Mouse (Mus musculus) hindbrain, embryonic 14.5 days (tissue): ENCODE measurements around the gene Pafah1b1. TPM values are rescaled to one million over a fixed set of nuclear protein-coding genes. Genes with fewer than 3 reads are reported as not detected.

ENCODE experiments used
- ATAC-seq: fragments of 200-750 bp; cut with Nextera tagmentation; 2 replicates; pipeline ENCODE4 v1.8.0; 2017; ENCODE audit warnings: moderate number of reproducible peaks, mild to moderate bottlenecking, moderate TSS enrichment, moderate library complexity; ENCODE audit not compliant: low FRiP score
- DNase-seq: peaks from one replicate; pipeline ENCODE4 v3.0.0-alpha.2; 2015; ENCODE audit warnings: low spot score
- H3K27ac ChIP-seq: fragments of 300-500 bp; sonication (generic); 2 replicates; pipeline ENCODE4 v1.5.1; 2014; ENCODE audit warnings: mild to moderate bottlenecking, moderate library complexity
- H3K27me3 ChIP-seq: fragments of 300-500 bp; sonication (generic); 2 replicates; pipeline ENCODE4 v1.6.1; 2014; ENCODE audit warnings: mild to moderate bottlenecking, low read length, mixed read lengths; ENCODE audit not compliant: control insufficient read depth, insufficient read depth
- H3K36me3 ChIP-seq: fragments of 300-500 bp; sonication (generic); replicated peaks from 2 replicates; pipeline ENCODE4 v1.6.1; 2014; ENCODE audit not compliant: control insufficient read depth, insufficient read depth
- H3K4me1 ChIP-seq: fragments of 300-500 bp; sonication (generic); replicated peaks from 2 replicates; pipeline ENCODE4 v1.6.1; 2014; ENCODE audit warnings: antibody characterized with exemption, low read length, mixed read lengths; ENCODE audit not compliant: control insufficient read depth, insufficient read depth
- H3K4me2 ChIP-seq: fragments of 300-500 bp; sonication (generic); replicated peaks from 2 replicates; pipeline ENCODE4 v1.6.1; 2014; ENCODE audit warnings: mild to moderate bottlenecking, moderate library complexity
- H3K4me3 ChIP-seq: fragments of 300-500 bp; sonication (generic); replicated peaks from 2 replicates; pipeline ENCODE4 v1.5.1; 2014; ENCODE audit warnings: mild to moderate bottlenecking, low read length
- H3K9ac ChIP-seq: fragments of 300-500 bp; sonication (generic); 2 replicates; pipeline ENCODE4 v1.6.1; 2014
- H3K9me3 ChIP-seq: fragments of 300-500 bp; sonication (generic); 2 replicates; pipeline ENCODE4 v1.6.1; 2016; ENCODE audit warnings: low read length; ENCODE audit not compliant: control insufficient read depth
- WGBS: fragments of 180-500 bp; shearing (Covaris S2); extraction: QIAGEN DNeasy Blood & Tissue Kit; methylation state at CpG from one replicate; pipeline ENCODE4 v1.1.7; 2014; 5-methylcytosine and 5-hydroxymethylcytosine counted together
- polyA plus RNA-seq: library from polyadenylated mRNA; unstranded; fragments of >200 nt; fragmentation: Nextera tagmentation; extraction: Ambion mirVana; gene quantifications from 2 replicates; pipeline ENCODE4 v1.2.1, GENCODE M21; 2014

Pafah1b1 gene
- polyA plus RNA-seq, 1 experiment from 2014 or later, result 111 TPM

GRCm38 (mm10) chr11:74667582-74668010, 56.9 kb downstream of the Pafah1b1 start:
- Histone ChIP-seq H3K4me2 (no peak overlapping the region), H3K36me3 (peaks cover 74% of the 10 kb centered on the region), H3K27me3 (no peaks in the 10 kb centered on the region), H3K9ac (no peak overlapping the region), H3K27ac (no peak overlapping the region), H3K9me3 (no peaks in the 10 kb centered on the region), H3K4me1 (no peaks in the 10 kb centered on the region), H3K4me3 (no peak overlapping the region)
- ATAC-seq (no peak), DNase-seq (no peak)
- WGBS, result 98% methylated on average over 13 of the region's 13 CpGs

- DNase-seq, result no peak
- Histone ChIP-seq H3K36me3 (peaks cover 79% of the 10 kb centered on the region), H3K4me3 (no peak overlapping the region), H3K4me1 (no peaks in the 10 kb centered on the region), H3K27ac (no peak overlapping the region), H3K9me3 (no peaks in the 10 kb centered on the region), H3K4me2 (no peak overlapping the region), H3K9ac (no peak overlapping the region), H3K27me3 (no peaks in the 10 kb centered on the region)
- WGBS, result 97% methylated on average over 14 of the region's 14 CpGs
- no peak for ATAC-seq
Measured at GRCm38 (mm10) chr11:74666776-74667581, 57.5 kb downstream of the Pafah1b1 start.

DNA sequence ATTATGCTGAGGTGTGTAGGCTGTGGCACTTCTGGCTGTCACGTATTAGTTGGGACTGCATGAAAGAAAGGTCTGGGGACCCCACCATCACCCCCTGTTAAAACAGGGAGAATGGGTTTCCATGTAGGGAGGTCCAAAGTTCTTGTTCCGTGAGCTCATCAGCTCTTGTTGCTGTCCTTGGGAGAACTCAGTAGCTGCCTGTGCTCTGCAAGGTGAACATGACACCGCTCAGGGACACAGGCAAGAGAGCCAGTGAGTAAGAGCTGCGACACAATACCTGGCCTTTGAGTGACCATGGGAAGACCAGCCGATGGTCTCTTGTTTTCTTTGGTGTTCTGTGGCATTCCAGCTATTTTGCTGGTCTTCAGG, 58.2 kb downstream of the Pafah1b1 start:
- H3K4me2 ChIP-seq, result no peak overlapping the region
- H3K27ac ChIP-seq, result no peak overlapping the region
- H3K9me3 ChIP-seq, result no peaks in the 10 kb centered on the region
- ATAC-seq (no peak), DNase-seq (no peak)
- no peaks in the 10 kb centered on the region for H3K4me1 ChIP-seq
- H3K27me3 ChIP-seq, result no peaks in the 10 kb centered on the region
- no peak overlapping the region for H3K4me3 ChIP-seq
- WGBS, result 96% methylated on average over 5 of the region's 5 CpGs
- H3K36me3 ChIP-seq, result peaks cover 87% of the 10 kb centered on the region
- H3K9ac ChIP-seq, result no peak overlapping the region

DNA sequence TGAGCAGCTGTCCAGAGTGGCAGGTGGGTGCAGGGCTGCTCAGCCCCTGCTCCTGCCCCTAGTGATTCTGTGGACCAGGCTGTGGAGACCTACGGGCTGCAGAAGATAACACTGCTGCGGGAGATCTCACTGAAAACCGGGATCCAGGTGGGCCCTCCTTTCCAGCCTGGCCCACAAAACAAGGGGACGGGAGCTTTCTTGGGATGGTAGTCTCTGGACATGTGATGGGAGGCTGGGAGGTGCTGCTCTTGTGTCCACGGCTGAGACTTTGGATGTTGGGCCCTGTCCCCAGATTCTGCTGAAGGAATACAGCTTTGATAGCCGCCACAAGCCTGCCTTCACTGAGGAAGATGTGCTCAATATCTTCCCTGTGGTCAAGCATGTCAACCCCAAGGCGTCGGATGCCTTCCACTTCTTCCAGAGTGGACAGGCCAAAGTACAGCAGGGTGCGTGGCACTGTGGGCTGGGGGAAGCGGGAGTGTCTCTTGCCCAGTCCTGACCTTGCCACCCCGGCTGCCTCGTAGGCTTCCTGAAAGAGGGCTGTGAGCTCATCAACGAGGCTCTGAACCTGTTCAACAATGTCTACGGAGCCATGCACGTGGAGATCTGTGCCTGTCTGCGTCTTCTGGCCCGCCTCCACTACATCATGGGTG, 58.7 kb downstream of the Pafah1b1 start:
- no peak for DNase-seq
- H3K27ac ChIP-seq, result no peak overlapping the region
- H3K4me1 ChIP-seq, result no peaks in the 10 kb centered on the region
- H3K4me3 ChIP-seq, result no peak overlapping the region
- H3K4me2 ChIP-seq, result no peak overlapping the region
- H3K27me3 ChIP-seq, result no peaks in the 10 kb centered on the region
- WGBS, result 97% methylated on average over 17 of the region's 17 CpGs
- no peak for ATAC-seq
- no peaks in the 10 kb centered on the region for H3K9me3 ChIP-seq
- H3K36me3 ChIP-seq, result peaks cover 92% of the 10 kb centered on the region
- H3K9ac ChIP-seq, result no peak overlapping the region

DNA sequence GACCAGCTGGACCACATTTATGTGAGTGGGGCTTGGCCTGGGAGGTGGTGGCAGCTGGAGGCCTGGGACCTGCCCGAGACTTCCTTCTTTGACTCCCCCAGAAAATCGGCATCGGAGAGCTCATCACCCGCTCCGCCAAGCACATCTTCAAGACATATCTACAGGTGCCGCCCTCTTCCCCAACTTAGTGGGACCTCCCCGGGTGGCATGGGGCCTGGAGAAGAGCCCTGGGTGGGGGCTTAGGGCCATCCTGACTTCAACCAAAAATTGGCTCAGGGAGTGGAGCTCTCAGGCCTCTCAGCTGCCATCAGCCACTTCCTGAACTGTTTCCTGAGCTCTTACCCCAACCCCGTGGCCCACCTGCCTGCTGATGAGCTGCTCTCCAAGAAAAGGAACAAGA, 59.6 kb downstream of the Pafah1b1 start:
- WGBS, result 98% methylated on average over 8 of the region's 8 CpGs
- no peak overlapping the region for H3K4me3 ChIP-seq
- ATAC-seq (no peak), DNase-seq (no peak)
- no peak overlapping the region for H3K9ac ChIP-seq
- H3K9me3 ChIP-seq, result no peaks in the 10 kb centered on the region
- H3K36me3 ChIP-seq, result peaks cover 100% of the 10 kb centered on the region
- H3K4me2 ChIP-seq, result no peak overlapping the region
- H3K27me3 ChIP-seq, result no peaks in the 10 kb centered on the region
- no peaks in the 10 kb centered on the region for H3K4me1 ChIP-seq
- H3K27ac ChIP-seq, result no peak overlapping the region

- no peaks in the 10 kb centered on the region for H3K4me1 ChIP-seq
- no peak overlapping the region for H3K9ac ChIP-seq
- no peaks in the 10 kb centered on the region for H3K27me3 ChIP-seq
- 94% methylated on average over 3 of the region's 3 CpGs for WGBS
- H3K4me3 ChIP-seq, result no peak overlapping the region
- H3K9me3 ChIP-seq, result no peaks in the 10 kb centered on the region
- DNase-seq (no peak), ATAC-seq (no peak)
- no peak overlapping the region for H3K27ac ChIP-seq
- peaks cover 100% of the 10 kb centered on the region for H3K36me3 ChIP-seq
- no peak overlapping the region for H3K4me2 ChIP-seq
Measured at GRCm38 (mm10) chr11:74664279-74664678, 60.2 kb downstream of the Pafah1b1 start.

GRCm38 (mm10) chr11:74662221-74662620, 62.2 kb downstream of the Pafah1b1 start:
- WGBS, result 95% methylated on average over 6 of the region's 6 CpGs

DNA sequence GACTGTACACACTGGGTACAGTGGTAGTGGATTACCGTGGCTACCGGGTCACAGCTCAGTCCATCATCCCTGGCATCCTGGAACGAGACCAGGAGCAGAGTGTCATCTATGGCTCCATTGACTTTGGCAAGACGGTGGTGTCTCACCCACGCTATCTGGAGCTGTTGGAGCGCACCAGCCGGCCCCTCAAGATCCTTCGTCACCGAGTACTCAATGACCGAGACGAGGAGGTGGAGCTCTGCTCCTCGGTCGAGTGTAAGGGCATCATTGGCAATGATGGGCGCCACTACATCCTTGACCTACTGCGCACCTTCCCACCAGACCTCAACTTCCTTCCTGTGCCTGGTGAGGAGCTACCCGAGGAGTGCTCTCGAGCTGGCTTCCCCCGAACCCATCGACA, 62.8 kb downstream of the Pafah1b1 start:
- H3K4me3 ChIP-seq, result no peak overlapping the region
- no peak overlapping the region for H3K4me2 ChIP-seq
- H3K27ac ChIP-seq, result no peak overlapping the region
- no peaks in the 10 kb centered on the region for H3K4me1 ChIP-seq
- H3K36me3 ChIP-seq, result peaks cover 100% of the 10 kb centered on the region
- WGBS, result 96% methylated on average over 19 of the region's 19 CpGs
- ATAC-seq (no peak), DNase-seq (no peak)
- no peak overlapping the region for H3K9ac ChIP-seq
- no peaks in the 10 kb centered on the region for H3K9me3 ChIP-seq
- H3K27me3 ChIP-seq, result no peaks in the 10 kb centered on the region

More at GRCm38 (mm10) chr11:74662221-74662620, 62.2 kb downstream of the Pafah1b1 start:
- Histone ChIP-seq H3K27ac (no peak overlapping the region), H3K4me3 (no peak overlapping the region), H3K9ac (no peak overlapping the region), H3K27me3 (no peaks in the 10 kb centered on the region), H3K9me3 (no peaks in the 10 kb centered on the region), H3K36me3 (peaks cover 100% of the 10 kb centered on the region), H3K4me1 (no peaks in the 10 kb centered on the region), H3K4me2 (no peak overlapping the region)
- ATAC-seq, result no peak
- DNase-seq, result no peak

DNA sequence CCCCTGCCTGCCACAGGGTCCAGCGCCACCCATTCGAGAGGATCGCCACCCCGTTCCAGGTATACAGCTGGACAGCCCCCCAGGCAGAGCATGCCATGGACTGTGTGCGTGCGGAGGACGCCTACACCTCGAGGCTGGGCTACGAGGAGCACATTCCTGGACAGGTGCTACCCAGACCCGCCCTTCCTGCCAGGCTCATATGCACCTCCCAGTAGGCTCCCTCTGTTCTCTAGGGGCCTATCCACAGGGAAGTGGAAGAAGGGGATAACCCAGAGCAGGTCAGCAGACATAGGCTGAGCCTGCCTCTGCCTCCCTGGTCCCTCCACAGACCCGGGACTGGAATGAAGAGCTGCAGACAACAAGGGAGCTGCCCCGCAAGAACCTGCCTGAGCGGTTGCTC, 64.1 kb downstream of the Pafah1b1 start:
- H3K4me1 ChIP-seq, result no peaks in the 10 kb centered on the region
- H3K36me3 ChIP-seq, result peaks cover 93% of the 10 kb centered on the region
- no peak for DNase-seq
- H3K27me3 ChIP-seq, result no peaks in the 10 kb centered on the region
- no peak for ATAC-seq
- H3K27ac ChIP-seq, result no peak overlapping the region
- H3K4me3 ChIP-seq, result no peak overlapping the region
- no peaks in the 10 kb centered on the region for H3K9me3 ChIP-seq
- 96% methylated on average over 13 of the region's 13 CpGs for WGBS
- no peak overlapping the region for H3K9ac ChIP-seq
- no peak overlapping the region for H3K4me2 ChIP-seq
